Mouse (Mus musculus) neural tube, embryonic 11.5 days (tissue): ENCODE measurements at regions not wholly inside any gene's neighbourhood (a gene's known extent, or its start where the extent isn't known, plus 50 kb on each side); places are given as distances from the start of the nearest gene placed in this dataset.

Source experiments
- ATAC-seq: fragments of 200-750 bp; cut with Nextera tagmentation; 2 replicates; pipeline ENCODE4 v1.8.0; 2017; ENCODE audit warnings: moderate number of reproducible peaks, mild to moderate bottlenecking, moderate TSS enrichment, moderate library complexity; ENCODE audit not compliant: insufficient read depth, low FRiP score, low TSS enrichment
- DNase-seq: peaks from one replicate; pipeline ENCODE4 v3.0.0-alpha.2; 2015; ENCODE audit warnings: low spot score
- H3K27ac ChIP-seq: fragments of 300-500 bp; sonication (generic); 2 replicates; pipeline ENCODE4 v1.5.1; 2014; ENCODE audit warnings: low read depth, mild to moderate bottlenecking, low read length
- H3K27me3 ChIP-seq: fragments of 300-500 bp; sonication (generic); 2 replicates; pipeline ENCODE4 v1.6.1; 2014; ENCODE audit warnings: mild to moderate bottlenecking, low read length, mixed read lengths; ENCODE audit not compliant: control insufficient read depth, insufficient read depth
- H3K36me3 ChIP-seq: fragments of 300-500 bp; sonication (generic); 2 replicates; pipeline ENCODE4 v1.6.1; 2014; ENCODE audit warnings: mild to moderate bottlenecking, low read length, moderate library complexity, mixed read lengths; ENCODE audit not compliant: control insufficient read depth, insufficient read depth
- H3K4me1 ChIP-seq: fragments of 300-500 bp; sonication (generic); 2 replicates; pipeline ENCODE4 v1.6.1; 2014; ENCODE audit warnings: low read length, mixed read lengths; ENCODE audit not compliant: control insufficient read depth, insufficient read depth
- H3K4me2 ChIP-seq: fragments of 300-500 bp; sonication (generic); 2 replicates; pipeline ENCODE4 v1.6.1; 2014; ENCODE audit warnings: low read depth, mild to moderate bottlenecking, moderate library complexity
- H3K4me3 ChIP-seq: fragments of 300-500 bp; sonication (generic); 2 replicates; pipeline ENCODE4 v1.5.1; 2014; ENCODE audit warnings: low read depth, low read length
- H3K9ac ChIP-seq: fragments of 300-500 bp; sonication (generic); 2 replicates; pipeline ENCODE4 v1.6.1; 2014; ENCODE audit warnings: mild to moderate bottlenecking, low read length
- H3K9me3 ChIP-seq: fragments of 300-500 bp; sonication (generic); 2 replicates; pipeline ENCODE4 v1.6.1; 2016; ENCODE audit warnings: low read length; ENCODE audit not compliant: control insufficient read depth
- WGBS: fragments of 180-500 bp; shearing (Covaris S2); extraction: QIAGEN DNeasy Blood & Tissue Kit; methylation state at CpG from one replicate; pipeline ENCODE4 v1.1.7; 2014; 5-methylcytosine and 5-hydroxymethylcytosine counted together

DNA sequence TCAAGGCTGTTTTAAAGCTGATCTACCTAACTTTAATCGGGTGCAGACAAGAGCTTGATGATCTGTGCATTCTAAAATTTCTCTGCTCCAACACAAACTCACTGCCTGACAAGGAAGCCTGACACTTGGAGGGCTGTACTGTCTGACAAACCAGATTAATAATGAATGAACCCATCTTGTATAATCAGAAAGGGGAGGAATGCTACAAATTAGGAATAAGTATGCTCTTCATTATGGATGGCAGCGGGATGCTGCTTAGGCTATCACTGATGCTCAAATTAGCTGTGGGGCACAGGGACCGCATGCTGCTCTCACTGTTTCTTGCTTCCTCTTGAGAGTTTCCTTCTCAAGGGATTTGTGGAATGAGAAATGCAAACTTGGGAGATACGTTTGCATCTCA, 213.8 kb upstream of the Veph1 start:
- Histone ChIP-seq H3K36me3 (no peaks in the 10 kb centered on the region), H3K4me3 (no peak overlapping the region), H3K4me1 (no peaks in the 10 kb centered on the region), H3K27me3 (no peaks in the 10 kb centered on the region), H3K27ac (no peak overlapping the region), H3K9me3 (no peaks in the 10 kb centered on the region), H3K9ac (no peak overlapping the region), H3K4me2 (no peak overlapping the region)
- DNase-seq (no peak), ATAC-seq (no peak)
- WGBS = 86% methylated on average over 4 of the region's 4 CpGs

DNA sequence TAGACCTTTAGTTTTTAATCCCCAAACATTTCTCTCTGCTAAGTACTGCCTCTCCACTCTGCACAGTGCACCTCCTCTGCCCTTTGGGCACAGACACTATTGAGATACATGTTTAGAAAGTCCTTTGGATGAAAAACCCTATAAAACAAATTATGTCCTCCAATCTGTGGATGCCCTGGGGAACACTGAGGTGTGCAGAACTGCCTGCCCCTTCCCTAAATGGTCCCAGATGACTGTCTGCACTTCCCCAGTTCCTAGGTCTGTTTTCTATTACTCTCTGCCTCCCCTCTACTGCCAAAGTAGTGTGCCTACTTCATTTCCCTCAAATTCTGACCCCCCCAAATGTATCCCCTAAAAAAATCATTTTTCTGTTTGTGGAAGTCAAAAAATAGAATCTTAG, 209.5 kb upstream of the Veph1 start:
- no peak overlapping the region for H3K9ac ChIP-seq
- H3K9me3 ChIP-seq = no peaks in the 10 kb centered on the region
- H3K4me3 ChIP-seq = no peak overlapping the region
- DNase-seq = no peak
- H3K4me1 ChIP-seq = no peaks in the 10 kb centered on the region
- H3K27me3 ChIP-seq = no peaks in the 10 kb centered on the region
- H3K4me2 ChIP-seq = no peak overlapping the region
- H3K36me3 ChIP-seq = no peaks in the 10 kb centered on the region
- no peak for ATAC-seq
- no peak overlapping the region for H3K27ac ChIP-seq

DNA sequence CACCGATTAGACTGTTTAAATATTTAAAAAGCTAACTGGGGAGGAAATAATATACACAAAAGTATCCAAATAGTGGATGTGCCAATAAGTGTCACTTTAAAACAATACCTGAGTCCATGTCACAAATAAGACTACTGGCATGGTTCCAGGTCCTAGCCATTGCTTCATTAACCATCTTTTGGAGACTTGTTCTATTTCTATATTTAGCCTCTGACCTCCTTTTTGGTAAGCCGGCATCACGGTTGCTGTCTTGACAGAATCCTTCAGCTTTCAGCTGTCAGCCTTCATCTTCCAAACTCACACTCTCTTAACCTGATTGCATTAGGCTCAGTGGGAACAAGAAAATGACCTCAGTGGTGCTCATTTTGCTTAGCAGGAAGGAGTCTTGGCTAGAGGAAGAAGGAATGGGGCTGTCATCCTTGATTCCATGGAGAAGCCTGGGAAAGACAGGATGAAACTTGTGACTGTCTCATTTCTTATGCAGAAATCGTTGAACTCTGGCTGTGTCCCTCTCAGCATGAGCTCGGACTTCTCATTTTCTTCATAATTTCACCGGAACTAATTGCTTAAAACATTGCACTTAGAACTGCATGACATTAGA, 208.9 kb upstream of the Veph1 start:
- no peak for ATAC-seq
- WGBS = 75% methylated on average over 6 of the region's 6 CpGs
- no peaks in the 10 kb centered on the region for H3K27me3 ChIP-seq
- H3K27ac ChIP-seq = no peak overlapping the region
- H3K4me2 ChIP-seq = no peak overlapping the region
- H3K9me3 ChIP-seq = no peaks in the 10 kb centered on the region
- H3K9ac ChIP-seq = no peak overlapping the region
- no peak overlapping the region for H3K4me3 ChIP-seq
- H3K36me3 ChIP-seq = no peaks in the 10 kb centered on the region
- no peaks in the 10 kb centered on the region for H3K4me1 ChIP-seq
- DNase-seq = no peak

DNA sequence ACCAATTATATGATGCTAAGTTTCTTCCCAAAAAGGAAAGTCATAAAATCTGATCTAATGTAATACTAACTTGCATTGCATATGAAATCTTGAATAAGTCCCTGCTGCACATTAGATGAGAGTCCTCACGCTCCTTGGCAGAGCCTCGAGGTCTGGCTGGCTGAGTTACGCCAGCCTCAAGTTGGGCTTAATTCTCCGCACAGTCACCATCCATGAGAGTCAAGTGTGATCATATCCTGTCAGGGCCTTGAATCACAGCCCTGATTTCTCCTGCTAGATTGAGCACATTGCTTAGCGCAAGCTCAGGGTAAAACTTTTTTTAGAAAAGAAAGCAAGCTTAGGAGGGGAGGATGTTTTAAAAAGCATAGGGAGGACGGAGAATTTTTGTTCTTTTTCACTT, 208.1 kb upstream of the Veph1 start:
- H3K36me3 ChIP-seq = no peaks in the 10 kb centered on the region
- ATAC-seq (no peak), DNase-seq (no peak)
- 88% methylated on average over 6 of the region's 6 CpGs for WGBS
- H3K4me3 ChIP-seq = no peak overlapping the region
- H3K9me3 ChIP-seq = no peaks in the 10 kb centered on the region
- no peak overlapping the region for H3K27ac ChIP-seq
- H3K27me3 ChIP-seq = no peaks in the 10 kb centered on the region
- no peaks in the 10 kb centered on the region for H3K4me1 ChIP-seq
- H3K9ac ChIP-seq = no peak overlapping the region
- H3K4me2 ChIP-seq = no peak overlapping the region

DNA sequence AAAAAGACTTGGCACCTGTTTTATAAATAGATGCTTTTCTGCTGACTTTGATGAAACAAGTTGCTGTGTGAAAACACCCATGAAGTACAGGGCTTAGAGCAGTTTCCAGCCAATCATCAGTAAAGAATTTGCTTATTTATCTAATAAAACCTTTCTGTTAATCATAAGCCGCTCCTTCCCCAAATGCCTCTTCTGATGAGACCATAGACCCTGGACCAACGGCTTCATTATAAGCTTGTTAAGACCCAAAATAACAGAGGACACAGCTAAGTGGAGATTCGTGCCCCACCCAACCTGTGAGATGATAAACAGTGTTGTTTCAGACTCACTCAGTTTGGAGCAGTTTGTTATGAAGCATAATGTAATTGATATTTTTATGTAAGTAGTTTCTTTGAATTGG, 207.0 kb upstream of the Veph1 start:
- H3K27ac ChIP-seq = no peak overlapping the region
- H3K4me2 ChIP-seq = no peak overlapping the region
- no peak overlapping the region for H3K4me3 ChIP-seq
- DNase-seq (no peak), ATAC-seq (no peak)
- H3K27me3 ChIP-seq = no peaks in the 10 kb centered on the region
- 84% methylated on average over 3 of the region's 3 CpGs for WGBS
- H3K36me3 ChIP-seq = no peaks in the 10 kb centered on the region
- no peak overlapping the region for H3K9ac ChIP-seq
- H3K4me1 ChIP-seq = no peaks in the 10 kb centered on the region
- no peaks in the 10 kb centered on the region for H3K9me3 ChIP-seq

DNA sequence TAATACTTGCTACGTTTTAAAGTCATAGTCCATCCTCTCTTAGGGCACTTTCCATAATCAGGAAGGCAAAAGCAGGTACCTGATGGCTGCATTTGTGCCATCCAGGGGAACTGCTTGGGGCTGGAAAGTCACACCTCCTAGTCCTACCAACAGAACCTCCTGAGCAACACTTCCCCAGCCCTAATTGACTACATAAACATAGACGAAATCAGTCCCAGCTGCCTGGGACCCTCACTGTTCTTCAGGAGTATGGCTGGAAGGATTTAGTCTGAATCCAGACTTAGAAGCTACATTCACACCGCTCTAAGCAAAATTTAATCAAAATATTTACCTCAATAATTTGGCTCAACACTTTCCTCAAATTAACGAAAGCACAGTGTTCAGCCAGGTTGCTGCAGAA, 205.2 kb upstream of the Veph1 start:
- ATAC-seq = no peak
- no peak overlapping the region for H3K9ac ChIP-seq
- H3K27ac ChIP-seq = no peak overlapping the region
- 84% methylated on average over 4 of the region's 4 CpGs for WGBS
- H3K4me3 ChIP-seq = no peak overlapping the region
- no peak overlapping the region for H3K4me2 ChIP-seq
- no peaks in the 10 kb centered on the region for H3K9me3 ChIP-seq
- DNase-seq = no peak
- no peaks in the 10 kb centered on the region for H3K36me3 ChIP-seq
- H3K4me1 ChIP-seq = no peaks in the 10 kb centered on the region
- no peaks in the 10 kb centered on the region for H3K27me3 ChIP-seq

DNA sequence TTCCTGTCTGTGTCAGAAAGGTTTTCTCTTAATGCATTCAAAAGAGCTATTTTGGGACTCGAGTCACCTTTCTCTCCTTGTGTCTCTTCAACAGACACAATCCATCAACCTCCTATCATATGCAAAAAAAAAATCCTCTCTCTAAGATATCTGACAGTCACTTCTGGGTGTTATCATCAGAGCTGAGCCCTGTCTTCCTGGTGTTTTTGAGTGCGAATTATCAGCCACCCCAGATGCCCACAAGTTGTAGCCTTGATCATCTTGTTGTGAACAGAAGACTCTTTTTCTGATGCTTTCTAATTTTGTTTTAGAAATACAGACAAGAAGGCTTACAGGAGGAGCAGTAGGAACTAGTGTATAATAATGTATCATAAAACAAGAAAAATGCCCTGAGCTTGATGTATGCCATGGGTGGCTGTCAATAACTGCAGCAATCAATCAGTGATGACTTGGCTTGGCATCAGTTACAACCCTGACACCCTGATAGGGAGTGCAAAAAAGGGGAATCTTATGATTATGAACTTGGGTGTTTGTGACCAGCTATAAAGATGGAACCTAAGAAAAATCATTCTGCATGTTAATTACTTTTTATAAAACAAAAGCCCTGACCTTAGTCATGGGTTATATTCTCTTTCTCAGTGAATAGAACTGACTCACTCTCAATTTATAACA, 197.9 kb upstream of the Veph1 start:
- no peak overlapping the region for H3K9ac ChIP-seq
- 86% methylated on average over 2 of the region's 2 CpGs for WGBS
- no peak overlapping the region for H3K27ac ChIP-seq
- no peaks in the 10 kb centered on the region for H3K27me3 ChIP-seq
- DNase-seq (no peak), ATAC-seq (no peak)
- no peaks in the 10 kb centered on the region for H3K9me3 ChIP-seq
- no peak overlapping the region for H3K4me2 ChIP-seq
- no peak overlapping the region for H3K4me3 ChIP-seq
- no peaks in the 10 kb centered on the region for H3K36me3 ChIP-seq
- no peaks in the 10 kb centered on the region for H3K4me1 ChIP-seq

DNA sequence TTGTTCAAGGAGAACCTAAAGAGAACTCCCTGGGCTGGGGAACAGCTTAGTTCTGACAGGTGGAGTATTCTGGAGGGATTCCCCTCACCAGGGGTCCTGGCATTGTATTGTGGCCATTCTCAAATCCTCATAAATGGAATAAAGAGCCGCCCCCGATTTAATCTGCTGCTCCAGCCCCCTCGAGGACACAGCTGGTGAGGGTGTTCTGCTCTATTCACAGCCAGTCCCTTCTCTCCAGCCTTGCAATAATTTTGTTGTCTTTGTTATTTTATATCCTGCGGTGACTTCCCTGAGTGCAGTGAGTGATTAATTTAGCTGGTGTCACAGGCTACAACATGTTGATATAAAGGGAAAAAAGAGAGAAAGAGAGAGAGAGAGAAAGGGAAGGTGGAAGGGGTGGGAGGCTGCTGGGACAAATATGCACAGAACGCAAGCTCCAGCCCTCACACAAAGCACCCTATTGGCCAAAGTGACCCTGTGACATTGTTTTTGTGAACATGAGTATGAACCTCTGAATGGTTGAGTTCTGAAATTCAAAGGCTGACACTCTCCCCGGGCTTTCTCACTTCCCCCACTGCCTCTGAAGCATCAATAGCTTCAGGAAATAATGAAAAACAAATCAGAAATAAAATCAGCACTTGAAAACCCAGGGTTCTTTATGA, 194.2 kb upstream of the Veph1 start:
- H3K4me2 ChIP-seq = no peak overlapping the region
- peak; percentile 38; the same call in 1 of the 2 replicates for ATAC-seq
- DNase-seq = peak; percentile 16
- H3K27me3 ChIP-seq = no peaks in the 10 kb centered on the region
- no peaks in the 10 kb centered on the region for H3K9me3 ChIP-seq
- H3K9ac ChIP-seq = no peak overlapping the region
- H3K4me1 ChIP-seq = no peaks in the 10 kb centered on the region
- H3K36me3 ChIP-seq = no peaks in the 10 kb centered on the region
- H3K4me3 ChIP-seq = no peak overlapping the region
- 19% methylated on average over 6 of the region's 6 CpGs for WGBS
- no peak overlapping the region for H3K27ac ChIP-seq

DNA sequence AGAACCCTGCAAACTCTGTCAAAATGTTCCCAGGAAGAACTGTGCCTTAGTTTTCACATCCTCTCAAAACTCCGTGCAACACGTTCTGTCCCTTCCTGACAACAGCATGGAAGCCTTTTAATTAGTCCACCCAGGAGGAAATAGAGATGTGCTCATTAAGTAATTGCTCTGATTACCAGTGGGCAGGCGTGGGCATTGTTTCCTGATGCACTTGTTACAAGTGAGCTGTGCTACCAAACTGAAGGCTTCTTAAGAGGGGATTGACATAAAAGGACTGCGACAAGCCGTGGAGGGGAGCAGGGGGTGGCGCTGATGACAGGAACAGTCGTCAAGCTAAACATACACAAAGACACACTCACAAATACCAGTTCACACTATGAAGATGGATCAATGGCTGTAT, 192.1 kb upstream of the Veph1 start:
- DNase-seq = no peak
- 51% methylated on average over 7 of the region's 7 CpGs for WGBS

More for the DNA sequence above, 192.1 kb upstream of the Veph1 start:
- Histone ChIP-seq H3K36me3 (no peaks in the 10 kb centered on the region), H3K9me3 (no peaks in the 10 kb centered on the region), H3K4me1 (no peaks in the 10 kb centered on the region), H3K9ac (no peak overlapping the region), H3K4me3 (no peak overlapping the region), H3K27me3 (no peaks in the 10 kb centered on the region), H3K27ac (no peak overlapping the region), H3K4me2 (no peak overlapping the region)
- no peak for ATAC-seq
